Mouse (Mus musculus) heart, postnatal 0 days (tissue): ENCODE data around the gene AF366264.
"Not testable (repeated sequence)": the region's sequence is repeated elsewhere in the genome, so short reads cannot be mapped to it uniquely, and the experiment has no call there.

Experiments
- CTCF ChIP-seq: IDR thresholded peaks from 2 replicates; pipeline ENCODE4 v1.5.1; 2016; ENCODE audit warnings: antibody characterized with exemption, control low read depth, low read depth
- EP300 ChIP-seq: IDR thresholded peaks from 2 replicates; pipeline ENCODE4 v1.6.1; 2016; ENCODE audit warnings: antibody characterized with exemption, low read depth

GRCm38 (mm10) chr8:13843286-13843685 is 5.1 kb upstream of the AF366264 start:
- TF ChIP-seq CTCF, EP300: not testable (repeated sequence)
